Mouse (Mus musculus) megakaryocyte, embryonic 14.5 days (primary cell): ENCODE measurements around the gene Aknad1.

ENCODE experiments used
- FLI1 ChIP-seq: IDR thresholded peaks from 2 replicates; pipeline ENCODE4 v1.6.1; 2012; ENCODE audit warnings: low read length, inconsistent platforms, mixed read lengths
- GATA1 ChIP-seq: IDR thresholded peaks from 3 replicates; pipeline ENCODE4 v1.6.1; 2012; ENCODE audit warnings: mixed read lengths, low read length, inconsistent platforms, borderline replicate concordance

DNA sequence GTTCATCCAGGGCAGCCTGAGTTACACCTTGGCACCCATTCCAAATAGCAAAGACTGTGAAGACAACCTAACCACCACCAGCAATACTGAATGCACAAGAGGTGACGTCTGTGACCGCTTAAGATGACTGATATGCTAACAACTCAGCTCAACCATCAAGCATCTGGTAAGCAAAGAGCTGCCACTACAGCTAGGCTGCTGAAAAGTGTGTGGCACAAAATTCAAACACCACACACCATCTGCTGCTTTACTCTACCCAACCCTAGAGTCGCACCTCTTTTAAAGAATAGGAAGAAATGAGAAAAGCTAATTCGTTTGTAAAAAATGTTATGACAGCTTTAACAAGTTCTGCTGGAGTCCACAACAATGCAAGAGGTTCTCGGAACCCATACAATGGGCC, 66.2 kb downstream of the Aknad1 start:
- TF ChIP-seq FLI1, result no peak
- no peak for TF ChIP-seq GATA1
